Mouse (Mus musculus): ENCODE results near the gene Trpv3. TPM values are rescaled to one million over a fixed set of nuclear protein-coding genes. Genes with fewer than 3 reads are reported as not detected.
"Not testable (repeated sequence)": the region's sequence is repeated elsewhere in the genome, so short reads cannot be mapped to it uniquely, and the experiment has no call there.

Trpv3 gene
- polyA plus RNA-seq, 1 experiment from 2014 or later = 0.05 TPM

DNA sequence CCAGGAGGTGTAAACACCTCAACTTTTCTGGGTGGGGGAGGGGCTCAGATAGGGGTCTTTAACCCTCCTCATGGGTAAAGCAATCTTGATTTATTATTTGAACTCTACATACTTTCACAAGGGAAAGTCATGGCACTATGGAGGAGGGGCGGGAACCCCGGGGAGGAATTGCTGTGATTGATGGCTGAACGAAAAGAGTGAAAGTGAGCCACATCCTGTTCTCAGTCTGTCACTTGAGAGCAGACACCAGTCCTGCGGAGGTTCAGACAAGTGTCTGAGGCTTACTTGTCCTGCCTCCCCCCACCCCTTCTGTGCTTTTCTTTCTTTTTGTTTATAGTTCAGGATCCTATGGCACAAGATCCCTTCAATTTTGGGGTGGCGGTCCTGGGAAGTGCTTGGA lies 13.5 kb downstream of the Trpv3 start:
- no peak overlapping the region for H3K4me3 ChIP-seq (ENCODE audit: low read depth, low read length)
- DNase-seq (ENCODE audit: low spot score, missing footprints) (no peak), ATAC-seq (ENCODE audit: low FRiP score) (no peak)
- WGBS = 81% methylated on average over 5 of the region's 5 CpGs
- H3K27me3 ChIP-seq (ENCODE audit: control insufficient read depth, insufficient read depth, low read length) = no peaks in the 10 kb centered on the region
- H3K27ac ChIP-seq (ENCODE audit: low read depth, low read length) = no peak overlapping the region
- no peak overlapping the region for H3K9ac ChIP-seq (ENCODE audit: low read length)
- H3K36me3 ChIP-seq (ENCODE audit: control insufficient read depth, insufficient read depth, low read length) = no peaks in the 10 kb centered on the region
- H3K9me3 ChIP-seq (ENCODE audit: control insufficient read depth, low read length) = no peaks in the 10 kb centered on the region
- H3K4me1 ChIP-seq (ENCODE audit: control insufficient read depth, insufficient read depth, low read length) = no peaks in the 10 kb centered on the region
- no peak overlapping the region for H3K4me2 ChIP-seq

DNA sequence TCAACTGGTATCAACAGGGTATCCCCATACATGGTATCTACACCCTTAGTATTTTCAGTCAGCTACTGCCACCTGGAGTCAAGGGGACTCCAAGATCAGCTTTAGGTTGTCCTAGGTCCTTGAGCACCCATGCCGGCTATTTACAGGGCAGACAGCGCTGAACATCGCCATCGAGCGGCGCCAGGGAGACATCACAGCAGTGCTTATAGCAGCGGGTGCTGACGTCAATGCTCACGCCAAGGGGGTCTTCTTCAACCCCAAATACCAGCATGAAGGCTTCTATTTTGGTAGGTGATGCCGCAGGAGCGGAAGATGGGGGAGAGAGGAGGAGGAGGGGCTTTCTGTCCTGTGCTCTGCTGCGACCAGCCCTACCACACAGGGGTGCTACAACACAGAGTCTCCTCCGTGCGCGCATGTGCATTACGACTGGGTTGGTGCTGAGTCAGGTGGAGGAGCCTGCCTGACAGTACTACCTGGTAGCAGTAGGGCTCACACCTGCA lies 14.4 kb downstream of the Trpv3 start:
- Histone ChIP-seq H3K9me3 (ENCODE audit: control insufficient read depth, low read length) (no peaks in the 10 kb centered on the region), H3K9ac (ENCODE audit: low read length) (peak overlapping the region; percentile 34), H3K4me2 (peak overlapping the region; percentile 46), H3K36me3 (ENCODE audit: control insufficient read depth, insufficient read depth, low read length) (no peaks in the 10 kb centered on the region), H3K4me1 (ENCODE audit: control insufficient read depth, insufficient read depth, low read length) (no peaks in the 10 kb centered on the region), H3K27me3 (ENCODE audit: control insufficient read depth, insufficient read depth, low read length) (no peaks in the 10 kb centered on the region), H3K27ac (ENCODE audit: low read depth, low read length) (no peak overlapping the region), H3K4me3 (ENCODE audit: low read depth, low read length) (peak overlapping the region; percentile 26)
- ATAC-seq (ENCODE audit: low FRiP score) (peak; percentile 83), DNase-seq (ENCODE audit: low spot score, missing footprints) (peak; percentile 92)
- 2% methylated on average over 16 of the region's 16 CpGs for WGBS

DNA sequence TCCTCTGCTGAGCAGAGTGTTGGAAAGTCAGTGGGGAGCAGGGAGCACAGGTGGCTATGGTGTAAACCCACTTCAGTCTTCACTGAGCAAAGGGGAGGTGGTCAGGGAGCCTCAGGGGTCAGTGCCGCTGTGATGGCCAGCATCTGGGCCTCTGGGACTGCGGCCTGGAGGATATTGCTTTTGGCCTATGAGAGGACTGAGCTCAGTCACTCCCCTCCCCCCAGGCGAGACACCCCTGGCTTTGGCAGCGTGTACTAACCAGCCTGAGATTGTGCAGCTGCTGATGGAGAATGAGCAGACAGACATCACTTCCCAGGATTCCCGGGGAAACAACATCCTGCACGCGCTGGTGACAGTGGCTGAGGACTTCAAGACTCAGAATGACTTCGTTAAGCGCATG lies 16.2 kb downstream of the Trpv3 start:
- H3K9me3 ChIP-seq (ENCODE audit: control insufficient read depth, low read length) = no peaks in the 10 kb centered on the region
- no peaks in the 10 kb centered on the region for H3K4me1 ChIP-seq (ENCODE audit: control insufficient read depth, insufficient read depth, low read length)
- H3K4me3 ChIP-seq (ENCODE audit: low read depth, low read length) = no peak overlapping the region
- no peaks in the 10 kb centered on the region for H3K27me3 ChIP-seq (ENCODE audit: control insufficient read depth, insufficient read depth, low read length)
- H3K9ac ChIP-seq (ENCODE audit: low read length) = no peak overlapping the region
- DNase-seq (ENCODE audit: low spot score, missing footprints) = no peak
- WGBS = 83% methylated on average over 9 of the region's 9 CpGs
- no peak overlapping the region for H3K27ac ChIP-seq (ENCODE audit: low read depth, low read length)
- ATAC-seq (ENCODE audit: low FRiP score) = no peak
- H3K4me2 ChIP-seq = no peak overlapping the region
- no peaks in the 10 kb centered on the region for H3K36me3 ChIP-seq (ENCODE audit: control insufficient read depth, insufficient read depth, low read length)

DNA sequence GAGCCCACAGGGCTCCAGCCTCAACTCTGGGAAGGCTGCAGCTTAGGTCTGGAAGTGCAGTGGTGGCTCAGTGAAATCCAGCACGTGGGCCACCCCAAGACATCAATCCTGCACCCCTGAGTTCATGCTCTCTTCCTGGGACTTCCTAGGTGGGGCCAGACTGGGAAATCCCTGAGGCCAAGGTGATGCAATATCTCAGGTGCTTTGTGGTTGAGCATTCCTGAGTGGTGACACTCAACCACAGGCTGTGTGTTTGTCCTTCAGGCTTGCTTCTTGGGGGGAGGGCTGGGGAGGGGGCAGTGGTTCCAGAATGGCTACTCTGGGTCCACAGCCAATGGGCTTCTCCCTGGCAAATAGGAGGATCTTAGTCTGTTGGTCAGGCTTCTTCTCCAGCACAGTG lies 16.7 kb downstream of the Trpv3 start:
- WGBS = 68% methylated on average over 1 of the region's 1 CpGs
- no peak overlapping the region for H3K9ac ChIP-seq (ENCODE audit: low read length)
- H3K36me3 ChIP-seq (ENCODE audit: control insufficient read depth, insufficient read depth, low read length) = no peaks in the 10 kb centered on the region
- DNase-seq (ENCODE audit: low spot score, missing footprints) = no peak
- H3K27ac ChIP-seq (ENCODE audit: low read depth, low read length) = no peak overlapping the region
- no peaks in the 10 kb centered on the region for H3K4me1 ChIP-seq (ENCODE audit: control insufficient read depth, insufficient read depth, low read length)
- H3K9me3 ChIP-seq (ENCODE audit: control insufficient read depth, low read length) = no peaks in the 10 kb centered on the region
- H3K4me2 ChIP-seq = no peak overlapping the region
- H3K4me3 ChIP-seq (ENCODE audit: low read depth, low read length) = no peak overlapping the region
- ATAC-seq (ENCODE audit: low FRiP score) = no peak
- no peaks in the 10 kb centered on the region for H3K27me3 ChIP-seq (ENCODE audit: control insufficient read depth, insufficient read depth, low read length)

DNA sequence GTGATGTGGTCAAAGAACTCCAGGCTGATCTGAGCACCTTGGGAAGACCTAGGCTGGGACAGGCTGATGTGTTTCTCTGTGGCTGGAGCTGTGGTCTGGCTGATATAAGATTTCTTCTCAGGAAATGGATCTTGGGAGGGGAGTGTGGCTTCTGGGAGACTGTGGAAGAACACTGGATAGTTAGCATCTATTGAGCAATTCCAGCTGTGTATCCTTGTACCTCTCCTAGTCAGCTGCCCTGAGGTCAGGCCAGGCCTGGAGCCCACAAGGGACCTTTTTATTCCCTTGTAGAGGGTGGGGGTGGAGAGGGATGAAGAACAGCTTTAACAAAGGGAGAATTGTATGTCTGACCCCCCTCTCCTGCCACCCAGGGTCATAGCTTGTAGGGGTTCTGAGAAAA lies 17.2 kb downstream of the Trpv3 start:
- Histone ChIP-seq H3K4me3 (ENCODE audit: low read depth, low read length) (no peak overlapping the region), H3K4me2 (no peak overlapping the region), H3K4me1 (ENCODE audit: control insufficient read depth, insufficient read depth, low read length) (no peaks in the 10 kb centered on the region), H3K27ac (ENCODE audit: low read depth, low read length) (no peak overlapping the region), H3K27me3 (ENCODE audit: control insufficient read depth, insufficient read depth, low read length) (no peaks in the 10 kb centered on the region), H3K9me3 (ENCODE audit: control insufficient read depth, low read length) (no peaks in the 10 kb centered on the region), H3K9ac (ENCODE audit: low read length) (no peak overlapping the region), H3K36me3 (ENCODE audit: control insufficient read depth, insufficient read depth, low read length) (no peaks in the 10 kb centered on the region)
- no peak for DNase-seq (ENCODE audit: low spot score, missing footprints)
- no peak for ATAC-seq (ENCODE audit: low FRiP score)

DNA sequence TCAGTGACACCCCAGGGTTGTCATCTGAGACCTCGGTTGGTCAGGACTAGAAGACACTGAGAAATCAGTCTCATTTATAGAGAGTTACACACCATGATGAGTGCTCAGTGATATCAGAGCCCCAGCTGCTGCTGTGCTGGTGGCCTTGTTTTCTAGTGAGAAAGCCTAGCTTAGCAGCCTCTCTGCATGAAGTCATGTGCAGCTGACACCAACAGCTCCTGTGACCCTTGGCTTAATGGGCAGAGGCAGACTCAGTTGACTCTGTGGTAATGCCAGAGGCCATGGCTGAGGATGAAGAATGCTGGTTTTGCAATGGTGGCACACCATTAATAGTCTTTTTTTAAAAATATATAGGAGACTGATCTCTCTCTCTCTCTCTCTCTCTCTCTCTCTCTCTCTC lies 22.4 kb downstream of the Trpv3 start:
- H3K9me3 ChIP-seq (ENCODE audit: control insufficient read depth, low read length) = no peaks in the 10 kb centered on the region
- H3K27me3 ChIP-seq (ENCODE audit: control insufficient read depth, insufficient read depth, low read length) = no peaks in the 10 kb centered on the region
- H3K36me3 ChIP-seq (ENCODE audit: control insufficient read depth, insufficient read depth, low read length) = no peaks in the 10 kb centered on the region
- H3K4me3 ChIP-seq (ENCODE audit: low read depth, low read length) = no peak overlapping the region
- no peak overlapping the region for H3K27ac ChIP-seq (ENCODE audit: low read depth, low read length)
- no peak for DNase-seq (ENCODE audit: low spot score, missing footprints)
- WGBS = 82% methylated on average over 1 of the region's 1 CpGs
- ATAC-seq (ENCODE audit: low FRiP score) = no peak
- no peak overlapping the region for H3K9ac ChIP-seq (ENCODE audit: low read length)
- no peaks in the 10 kb centered on the region for H3K4me1 ChIP-seq (ENCODE audit: control insufficient read depth, insufficient read depth, low read length)
- H3K4me2 ChIP-seq = no peak overlapping the region

DNA sequence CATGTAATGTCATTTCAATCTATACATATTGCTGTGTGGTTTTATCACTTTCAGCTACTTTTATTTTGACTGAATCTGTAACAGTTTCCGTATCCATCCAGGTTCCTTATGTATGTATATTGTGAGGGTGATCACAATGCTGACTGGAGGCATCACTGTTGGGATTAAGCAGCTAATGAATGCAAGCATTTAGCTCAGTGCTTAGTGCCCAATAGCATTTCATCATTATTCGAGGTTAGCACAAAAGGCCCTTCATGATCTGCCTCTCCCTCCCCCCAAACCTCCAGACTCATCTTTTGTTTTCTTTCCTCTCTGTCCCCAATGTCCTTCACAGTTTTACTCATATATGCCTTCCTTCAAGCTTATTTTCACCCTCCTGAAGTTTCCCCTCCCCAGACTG lies 35.9 kb downstream of the Trpv3 start:
- Histone ChIP-seq H3K9me3 (ENCODE audit: control insufficient read depth, low read length) (no peaks in the 10 kb centered on the region), H3K4me2 (no peak overlapping the region), H3K9ac (ENCODE audit: low read length) (no peak overlapping the region), H3K27ac (ENCODE audit: low read depth, low read length) (no peak overlapping the region; the same call in 1 of the 2 replicates), H3K4me3 (ENCODE audit: low read depth, low read length) (no peak overlapping the region), H3K4me1 (ENCODE audit: control insufficient read depth, insufficient read depth, low read length) (peaks cover 4% of the 10 kb centered on the region; the same call in 1 of the 2 replicates), H3K27me3 (ENCODE audit: control insufficient read depth, insufficient read depth, low read length) (no peaks in the 10 kb centered on the region), H3K36me3 (ENCODE audit: control insufficient read depth, insufficient read depth, low read length) (no peaks in the 10 kb centered on the region)
- DNase-seq (ENCODE audit: low spot score, missing footprints) (no peak), ATAC-seq (ENCODE audit: low FRiP score) (peak; percentile 77)
- 26% methylated on average over 2 of the region's 2 CpGs for WGBS

DNA sequence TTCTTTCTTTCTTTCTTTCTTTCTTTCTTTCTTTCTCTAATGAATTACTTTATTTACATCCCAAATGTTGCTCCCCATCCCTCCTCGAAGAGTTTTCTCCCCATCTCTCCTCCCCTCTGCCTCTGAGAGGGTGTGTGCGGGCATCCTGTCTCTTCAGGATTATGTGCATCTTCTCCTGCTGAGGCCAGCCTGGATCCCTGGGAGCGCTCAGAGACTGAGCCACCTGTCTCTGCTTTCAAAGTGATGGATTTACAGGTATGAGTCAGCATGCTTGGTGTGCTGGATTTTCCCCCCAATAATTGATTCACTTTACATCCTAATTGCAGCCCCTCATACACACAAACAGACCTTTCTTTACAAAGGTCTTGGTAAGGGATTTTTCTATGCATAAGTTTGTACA lies 48.8 kb downstream of the Trpv3 start:
- 40% methylated on average over 3 of the region's 3 CpGs for WGBS
- no peak overlapping the region for H3K4me3 ChIP-seq (ENCODE audit: low read depth, low read length)
- no peaks in the 10 kb centered on the region for H3K27me3 ChIP-seq (ENCODE audit: control insufficient read depth, insufficient read depth, low read length)
- H3K4me2 ChIP-seq = no peak overlapping the region
- no peaks in the 10 kb centered on the region for H3K4me1 ChIP-seq (ENCODE audit: control insufficient read depth, insufficient read depth, low read length)
- no peak overlapping the region for H3K9ac ChIP-seq (ENCODE audit: low read length)
- no peaks in the 10 kb centered on the region for H3K36me3 ChIP-seq (ENCODE audit: control insufficient read depth, insufficient read depth, low read length)
- no peaks in the 10 kb centered on the region for H3K9me3 ChIP-seq (ENCODE audit: control insufficient read depth, low read length)
- ATAC-seq (ENCODE audit: low FRiP score) (no peak), DNase-seq (ENCODE audit: low spot score, missing footprints) (no peak)
- H3K27ac ChIP-seq (ENCODE audit: low read depth, low read length) = no peak overlapping the region

DNA sequence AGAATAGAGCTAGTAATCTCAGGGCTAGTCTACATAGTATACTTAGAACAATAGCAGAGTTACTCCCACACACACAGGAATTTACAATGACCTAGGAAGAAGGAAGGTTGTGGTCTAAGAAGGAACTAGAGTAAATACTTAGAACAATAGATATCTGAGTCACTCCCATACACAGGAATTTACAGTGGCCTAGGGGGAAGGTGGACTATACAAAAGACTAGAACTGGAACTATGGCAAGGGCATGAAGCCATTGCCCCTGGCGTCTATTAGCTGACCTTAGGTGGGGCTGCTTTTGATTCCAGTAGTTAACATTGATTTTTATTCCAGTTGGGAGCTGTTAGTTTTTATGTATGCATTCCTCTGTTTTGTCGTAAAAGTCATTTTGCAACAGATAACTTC lies 51.4 kb downstream of the Trpv3 start:
- ATAC-seq (ENCODE audit: low FRiP score); H3K27me3 ChIP-seq (ENCODE audit: control insufficient read depth, insufficient read depth, low read length); DNase-seq (ENCODE audit: low spot score, missing footprints); H3K4me1 ChIP-seq (ENCODE audit: control insufficient read depth, insufficient read depth, low read length); H3K36me3 ChIP-seq (ENCODE audit: control insufficient read depth, insufficient read depth, low read length); H3K9ac ChIP-seq (ENCODE audit: low read length); H3K27ac ChIP-seq (ENCODE audit: low read depth, low read length); H3K9me3 ChIP-seq (ENCODE audit: control insufficient read depth, low read length); H3K4me2 ChIP-seq; H3K4me3 ChIP-seq (ENCODE audit: low read depth, low read length): not testable (repeated sequence)
- 83% methylated on average over 2 of the region's 2 CpGs for WGBS

DNA sequence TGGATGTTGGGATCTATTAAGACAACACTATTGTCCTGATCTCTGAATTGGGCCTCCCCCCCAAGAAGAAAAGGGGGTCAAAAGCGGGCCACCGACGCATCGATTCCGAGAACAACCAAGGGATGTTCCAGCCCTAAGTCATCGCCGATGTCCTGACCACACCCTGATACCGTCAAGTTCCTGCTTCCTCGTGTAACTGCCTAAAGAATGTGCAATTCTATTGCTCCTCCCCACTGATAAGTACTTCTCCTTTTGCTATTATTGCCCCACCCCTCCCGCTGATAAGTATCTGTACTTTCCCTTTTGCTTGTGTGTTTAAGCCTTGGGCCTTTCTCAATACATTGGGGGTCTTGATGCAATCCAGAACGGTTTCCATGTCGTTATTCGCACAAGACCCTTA lies 53.9 kb downstream of the Trpv3 start:
- ATAC-seq (ENCODE audit: low FRiP score); H3K4me1 ChIP-seq (ENCODE audit: control insufficient read depth, insufficient read depth, low read length); H3K36me3 ChIP-seq (ENCODE audit: control insufficient read depth, insufficient read depth, low read length); DNase-seq (ENCODE audit: low spot score, missing footprints); H3K9me3 ChIP-seq (ENCODE audit: control insufficient read depth, low read length); H3K27ac ChIP-seq (ENCODE audit: low read depth, low read length); H3K4me3 ChIP-seq (ENCODE audit: low read depth, low read length); H3K4me2 ChIP-seq; H3K27me3 ChIP-seq (ENCODE audit: control insufficient read depth, insufficient read depth, low read length); H3K9ac ChIP-seq (ENCODE audit: low read length): not testable (repeated sequence)
- WGBS = 93% methylated on average over 13 of the region's 13 CpGs
